Mouse (Mus musculus): ENCODE results near the gene Fbxo46. TPM values are rescaled to one million over a fixed set of nuclear protein-coding genes. Genes with fewer than 3 reads are reported as not detected.

Fbxo46 gene
- total RNA-seq, 2 experiments from 2014 or later = 2.2 to 2.6 TPM

- peak; percentile 29 for DNase-seq (ENCODE audit: low spot score)
Measured at GRCm38 (mm10) chr7:19092381-19093173, 27.1 kb upstream of the Fbxo46 start.

DNA sequence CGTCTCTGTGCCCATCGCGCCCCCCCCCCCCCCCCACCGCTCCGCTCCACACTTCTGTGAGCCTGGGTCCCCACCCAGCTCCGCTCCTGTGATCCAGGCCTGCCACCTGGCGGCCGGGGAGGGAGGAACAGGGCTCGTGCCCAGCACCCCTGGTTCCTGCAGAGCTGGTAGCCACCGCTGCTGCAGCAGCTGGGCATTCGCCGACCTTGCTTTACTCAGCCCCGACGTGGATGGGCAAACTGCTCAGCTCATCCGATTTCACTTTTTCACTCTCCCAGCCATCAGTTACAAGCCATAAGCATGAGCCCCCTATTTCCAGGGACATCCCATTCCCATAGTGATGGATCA, 26.5 kb upstream of the Fbxo46 start:
- peak; percentile 90 for DNase-seq (ENCODE audit: low spot score)

DNA sequence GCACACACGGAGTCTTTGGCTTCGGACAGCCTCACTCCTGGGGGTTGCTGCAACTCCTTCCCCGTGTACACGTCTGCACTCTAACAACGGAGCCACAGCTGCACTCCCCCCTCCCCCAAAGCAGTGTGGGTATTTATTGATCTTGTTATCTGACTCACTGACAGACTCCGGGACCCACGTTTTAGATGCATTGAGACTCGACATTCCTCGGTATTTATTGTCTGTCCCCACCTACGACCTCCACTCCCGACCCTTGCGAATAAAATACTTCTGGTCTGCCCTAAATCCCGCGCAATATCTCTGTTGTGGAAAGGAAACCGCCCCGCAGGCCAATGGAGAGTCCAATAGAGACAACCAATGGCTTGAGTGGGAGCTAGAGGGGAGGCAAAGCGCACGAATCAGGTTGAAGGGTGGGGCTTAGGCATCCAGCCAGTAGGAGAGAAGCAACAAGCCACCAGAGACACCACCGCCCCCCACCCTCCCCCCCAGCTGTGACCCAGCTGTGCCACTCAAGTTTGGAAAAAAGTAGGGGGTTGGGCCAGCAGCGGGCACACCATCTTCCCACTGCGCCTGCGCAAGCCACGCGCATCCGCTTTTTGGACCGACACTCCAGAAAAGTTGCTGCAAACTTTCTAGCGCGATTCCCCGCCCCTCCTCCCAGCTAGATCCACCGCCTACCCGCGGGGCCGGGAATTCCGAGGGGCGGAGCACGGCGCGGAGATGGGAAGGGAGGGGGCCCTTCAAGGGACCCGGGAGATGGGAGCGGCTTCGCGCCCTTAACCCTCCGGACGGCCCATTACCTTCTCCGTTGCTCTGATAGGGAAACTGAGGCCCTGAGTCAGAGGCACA, 25.9 kb upstream of the Fbxo46 start:
- DNase-seq (ENCODE audit: low spot score) = peak; percentile 93

GRCm38 (mm10) chr7:19094471-19094825, 25.2 kb upstream of the Fbxo46 start, which contains the start of gene Six5:
TSS of gene Six5 (plus strand) at chr7:19094594.
- DNase-seq (ENCODE audit: low spot score) = peak; percentile 47

DNA sequence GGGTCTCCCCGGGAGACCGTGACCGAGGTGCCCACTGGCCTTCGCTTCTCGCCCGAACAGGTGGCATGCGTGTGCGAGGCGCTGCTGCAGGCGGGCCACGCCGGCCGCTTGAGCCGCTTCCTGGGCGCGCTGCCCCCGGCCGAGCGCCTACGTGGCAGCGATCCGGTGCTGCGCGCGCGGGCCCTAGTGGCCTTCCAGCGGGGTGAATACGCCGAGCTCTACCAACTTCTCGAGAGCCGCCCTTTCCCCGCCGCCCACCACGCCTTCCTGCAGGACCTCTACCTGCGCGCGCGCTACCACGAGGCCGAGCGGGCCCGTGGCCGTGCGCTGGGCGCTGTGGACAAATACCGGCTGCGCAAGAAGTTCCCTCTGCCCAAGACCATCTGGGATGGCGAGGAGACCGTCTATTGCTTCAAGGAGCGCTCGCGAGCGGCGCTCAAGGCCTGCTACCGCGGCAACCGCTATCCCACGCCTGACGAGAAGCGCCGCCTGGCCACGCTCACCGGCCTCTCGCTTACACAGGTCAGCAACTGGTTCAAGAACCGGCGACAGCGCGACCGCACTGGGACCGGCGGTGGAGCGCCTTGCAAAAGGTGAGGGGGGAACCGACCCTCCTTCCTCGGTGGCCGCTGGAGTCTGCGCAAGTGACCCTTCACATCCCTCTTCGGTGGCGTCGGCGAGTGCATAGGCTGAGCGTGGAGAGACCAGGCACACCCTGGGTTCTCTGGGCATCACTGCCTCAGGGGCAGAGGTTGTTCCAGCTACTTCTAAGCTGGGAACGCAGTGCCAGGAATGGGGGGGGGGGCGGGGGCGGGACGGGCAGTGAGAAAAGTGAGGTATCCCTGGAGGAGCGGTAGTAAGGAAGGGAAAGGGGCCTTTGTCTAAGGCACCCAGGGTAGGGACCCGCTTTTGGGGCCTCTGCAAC, 24.6 kb upstream of the Fbxo46 start:
- DNase-seq (ENCODE audit: low spot score) = peak; percentile 43

DNA sequence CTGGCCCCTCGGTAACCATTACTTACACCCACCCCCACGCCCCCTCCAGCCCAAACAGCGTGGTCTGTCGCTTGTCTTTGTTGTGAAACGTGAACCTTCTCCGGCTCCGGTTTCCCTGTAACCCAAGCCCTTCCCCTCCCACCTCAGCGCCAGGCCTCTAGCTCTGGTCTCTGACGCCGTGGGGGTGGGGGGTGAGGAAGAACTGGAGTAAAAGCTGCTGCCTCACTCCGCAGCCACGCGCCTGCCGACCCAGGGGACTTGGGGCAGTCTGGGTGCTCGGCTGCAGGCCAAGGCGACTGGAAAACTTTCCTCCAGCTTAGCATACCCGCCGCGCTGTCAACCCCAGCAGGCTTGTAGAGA, 23.9 kb upstream of the Fbxo46 start:
- peak; percentile 49 for DNase-seq (ENCODE audit: low spot score)

DNA sequence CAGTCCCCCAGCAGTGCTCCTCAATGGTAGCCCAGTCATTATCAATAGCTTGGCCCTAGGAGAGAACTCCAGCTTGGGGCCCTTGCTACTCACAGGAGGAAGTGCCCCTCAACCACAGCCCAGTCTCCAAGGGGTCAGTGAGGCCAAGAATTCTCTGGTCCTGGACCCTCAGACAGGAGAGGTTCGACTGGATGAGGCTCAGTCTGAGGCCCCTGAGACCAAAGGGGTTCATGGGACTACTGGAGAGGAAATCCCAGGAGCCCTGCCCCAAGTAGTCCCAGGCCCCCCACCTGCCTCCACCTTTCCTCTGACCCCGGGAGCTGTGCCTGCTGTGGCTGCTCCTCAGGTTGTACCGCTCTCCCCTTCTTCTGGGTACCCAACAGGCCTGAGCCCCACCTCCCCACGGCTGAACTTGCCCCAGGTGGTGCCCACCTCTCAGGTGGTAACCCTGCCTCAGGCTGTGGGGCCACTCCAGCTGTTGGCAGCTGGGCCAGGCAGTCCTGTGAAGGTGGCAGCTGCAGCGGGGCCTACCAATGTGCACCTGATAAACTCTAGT, 23.2 kb upstream of the Fbxo46 start:
- no peak for DNase-seq (ENCODE audit: low spot score)

- no peak for DNase-seq (ENCODE audit: low spot score)
Measured at GRCm38 (mm10) chr7:19097217-19097616, 22.4 kb upstream of the Fbxo46 start.

DNA sequence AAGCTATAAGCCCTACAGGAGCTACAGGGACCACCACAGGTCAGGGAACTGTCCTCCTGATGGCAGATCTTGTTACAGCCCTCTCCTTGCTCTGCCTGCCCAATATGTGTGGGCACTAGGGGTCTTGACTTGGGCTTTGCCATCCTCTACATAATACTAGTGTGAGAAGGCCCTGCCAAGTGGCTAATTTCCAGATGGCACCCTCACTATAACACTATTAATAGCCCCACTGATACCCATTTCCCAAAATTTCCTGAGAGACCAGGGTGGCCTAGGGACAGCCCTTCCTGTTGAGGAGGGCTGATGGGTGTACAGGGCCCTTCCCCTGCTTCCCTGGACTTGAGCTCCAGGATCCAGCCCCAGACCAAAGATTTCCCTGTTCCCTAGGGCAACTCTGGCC, 21.8 kb upstream of the Fbxo46 start:
- no peak for DNase-seq (ENCODE audit: low spot score)

DNA sequence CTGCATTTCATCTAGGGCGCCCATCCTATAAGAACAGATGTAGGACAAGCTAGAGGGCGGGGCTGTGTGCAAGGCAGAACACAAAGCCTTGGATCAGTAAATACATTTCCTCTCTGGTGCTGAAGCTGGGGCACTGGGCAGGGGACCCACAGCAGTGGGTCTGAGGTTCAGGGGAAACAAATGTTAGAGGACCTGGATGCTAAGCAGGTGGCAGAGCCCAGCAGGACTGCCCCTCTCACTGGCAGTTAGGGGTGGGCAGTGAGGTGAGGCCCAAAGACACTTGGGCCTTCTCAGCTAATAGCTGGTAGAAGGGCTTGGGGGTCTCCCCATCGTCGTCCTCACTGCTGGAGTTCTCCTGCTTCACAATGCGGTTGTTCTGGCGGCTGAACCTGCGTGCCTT, 20.8 kb upstream of the Fbxo46 start:
- DNase-seq (ENCODE audit: low spot score) = no peak

GRCm38 (mm10) chr7:19100290-19100689, 19.4 kb upstream of the Fbxo46 start:
- no peak for DNase-seq (ENCODE audit: low spot score)

- DNase-seq (ENCODE audit: low spot score) = no peak
Measured at GRCm38 (mm10) chr7:19103741-19104140, 15.9 kb upstream of the Fbxo46 start.

DNA sequence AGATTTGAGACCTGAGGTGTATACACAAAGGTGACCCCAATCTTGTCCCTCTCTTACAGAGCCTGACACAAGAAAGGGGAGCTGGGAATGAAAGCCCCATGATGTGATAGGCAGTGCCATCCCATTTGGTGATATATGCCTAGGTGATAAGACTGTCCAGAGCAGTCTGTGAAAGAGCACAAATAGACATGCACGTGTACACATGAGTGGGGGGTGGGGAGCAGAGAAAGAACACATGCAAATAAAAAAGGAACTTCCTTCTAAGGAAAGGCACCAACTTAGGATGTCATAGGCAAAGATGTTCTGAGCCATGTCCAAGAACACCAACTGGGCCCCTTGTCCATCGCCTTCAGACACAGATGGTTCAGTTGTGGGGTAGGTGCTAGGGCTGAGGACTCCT, 15.2 kb upstream of the Fbxo46 start:
- no peak for DNase-seq (ENCODE audit: low spot score)

DNA sequence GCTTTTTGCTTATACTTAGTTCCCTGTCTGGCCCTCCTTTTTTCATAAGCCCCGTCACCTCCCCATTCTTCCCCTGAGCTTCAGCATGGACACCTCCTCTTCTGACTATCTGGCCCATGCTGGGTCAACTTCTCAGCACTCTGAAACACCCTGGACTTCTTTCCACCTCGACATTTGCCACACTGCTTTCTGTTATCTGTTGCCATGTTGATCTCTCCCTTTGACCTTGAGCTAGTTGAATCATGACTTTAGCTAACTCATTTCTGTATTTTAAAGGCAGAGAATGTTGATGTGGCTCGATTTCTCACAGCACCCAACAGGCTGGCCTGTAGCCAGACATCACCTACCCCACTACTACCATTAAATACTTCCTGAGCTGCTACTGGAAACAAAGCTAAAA, 12.2 kb upstream of the Fbxo46 start:
- no peak for DNase-seq (ENCODE audit: low spot score)

- no peak for DNase-seq (ENCODE audit: low spot score)
Measured at GRCm38 (mm10) chr7:19109565-19109964, 10.1 kb upstream of the Fbxo46 start.

DNA sequence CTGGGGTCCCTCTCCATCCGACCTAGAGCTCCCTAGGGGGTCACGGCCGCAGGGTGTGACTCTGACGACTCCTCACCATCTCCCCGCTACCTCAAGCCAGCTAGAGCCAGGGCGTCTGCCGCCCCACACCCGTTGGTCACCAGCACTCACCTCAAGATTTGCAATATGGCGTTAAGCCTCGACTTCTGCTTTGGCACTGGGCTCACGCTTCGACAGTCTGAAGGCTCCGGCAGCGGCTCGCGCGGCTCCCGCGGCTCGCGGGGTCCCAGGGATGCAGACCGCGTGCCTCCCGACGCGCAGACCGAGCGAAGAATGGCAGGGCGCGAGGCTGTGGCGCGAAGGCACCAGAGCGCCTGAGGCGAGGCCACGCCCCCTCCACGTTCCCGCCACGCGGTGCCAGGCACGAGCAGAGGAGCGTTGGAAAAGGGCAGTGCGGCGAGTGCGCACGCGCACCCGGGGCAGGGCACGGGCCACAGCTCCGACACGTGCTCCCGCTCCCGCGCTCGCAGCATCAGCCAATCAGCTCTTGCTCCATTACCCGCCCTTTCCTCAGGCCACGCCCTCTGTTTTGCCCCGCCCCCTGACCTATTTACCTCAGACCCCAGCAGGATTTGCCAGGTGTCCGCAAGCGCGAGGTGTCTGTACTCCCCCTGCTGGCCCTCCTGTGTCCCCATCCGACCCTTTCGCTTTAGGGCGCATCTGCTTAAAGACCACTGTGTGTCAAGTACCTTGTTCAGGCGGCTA, 1.5 kb upstream of the Fbxo46 start, which contains the start of gene Gm4969:
Gm4969 (minus strand) TSS at position 341 of the 744 bp plus-strand sequence.
- no peak for DNase-seq (ENCODE audit: low spot score)

GRCm38 (mm10) chr7:19119083-19119482, 576 bp upstream of the Fbxo46 start:
- no peak for DNase-seq (ENCODE audit: low spot score)

DNA sequence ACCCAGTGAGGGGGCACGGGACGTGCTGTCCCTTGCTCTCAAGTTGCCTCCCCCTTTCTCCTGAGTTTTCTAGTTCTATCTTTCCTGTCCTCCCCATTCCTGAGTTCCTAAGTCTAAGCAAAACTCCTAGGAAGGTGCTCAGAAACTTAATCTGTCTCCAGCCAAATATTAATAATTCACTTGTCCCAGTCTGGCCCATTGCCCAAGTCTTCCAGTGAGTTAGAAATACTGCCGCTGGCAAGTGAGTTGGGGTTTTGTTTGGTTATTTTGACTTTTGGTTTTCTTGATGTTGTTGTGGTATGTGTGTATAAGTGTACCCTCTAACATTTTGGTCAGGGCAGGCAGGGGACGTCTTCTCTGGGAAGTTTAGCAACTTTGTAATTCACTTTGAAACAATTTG, 2.0 kb downstream of the Fbxo46 start:
- DNase-seq (ENCODE audit: low spot score) = no peak

- no peak for DNase-seq (ENCODE audit: low spot score)
Measured at GRCm38 (mm10) chr7:19124713-19125112, 5.1 kb downstream of the Fbxo46 start.

DNA sequence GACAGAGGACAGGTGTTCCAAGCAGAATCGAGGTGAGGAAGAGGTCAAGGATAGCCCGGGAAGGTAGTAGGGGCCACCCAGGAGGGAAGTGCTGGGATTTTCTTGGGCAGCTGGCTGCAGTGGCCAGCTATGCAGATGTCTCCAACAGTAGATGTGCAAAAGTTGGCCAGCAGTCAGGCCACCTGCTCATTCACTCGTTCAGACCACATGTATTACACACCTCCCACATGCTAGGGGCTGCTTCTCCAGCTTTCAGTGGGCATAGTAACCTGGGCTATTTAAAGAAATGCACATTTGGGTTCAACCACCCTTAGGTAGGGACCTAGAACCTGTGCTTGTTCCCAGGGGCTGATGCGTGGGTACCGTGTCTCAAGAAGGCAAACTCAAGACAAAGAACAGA, 8.1 kb downstream of the Fbxo46 start:
- DNase-seq (ENCODE audit: low spot score) = no peak

DNA sequence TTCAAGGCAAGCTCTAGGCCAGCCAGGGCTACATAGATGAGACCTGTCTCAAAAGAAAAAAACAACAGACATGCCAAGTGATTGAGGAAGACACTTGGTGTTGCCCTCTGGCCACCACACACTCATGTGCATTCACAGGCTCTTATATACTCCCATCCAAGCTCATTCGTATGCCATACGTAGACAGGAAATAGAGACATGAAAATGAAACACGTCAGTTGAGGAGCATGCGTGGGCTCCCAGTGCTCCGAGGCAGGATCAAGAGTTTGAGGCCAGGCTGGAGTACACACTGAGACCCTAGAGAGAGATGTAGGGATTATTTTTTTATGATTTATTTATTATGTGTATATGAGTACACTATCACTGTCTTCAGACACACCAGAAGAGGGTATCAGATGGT, 9.7 kb downstream of the Fbxo46 start:
- no peak for DNase-seq (ENCODE audit: low spot score)

Data from gastrocnemius, adult 18-20 months (tissue).